Mouse (Mus musculus) testis, adult 2 months (tissue): ENCODE results near the gene Arl4c. TPM values are rescaled to one million over a fixed set of nuclear protein-coding genes. Genes with fewer than 3 reads are reported as not detected.

Experiments
- H3K27ac ChIP-seq: fragments of 200-500 bp; 2 replicates; pipeline ENCODE4 v1.5.1; 2012; ENCODE audit warnings: low read depth, low read length; ENCODE audit not compliant: control insufficient read depth, insufficient read depth
- H3K27me3 ChIP-seq: fragments of 200-500 bp; 2 replicates; pipeline ENCODE4 v1.6.1; 2012; ENCODE audit warnings: mild to moderate bottlenecking, low read length, moderate library complexity; ENCODE audit not compliant: control insufficient read depth, insufficient read depth
- H3K36me3 ChIP-seq: fragments of 200-500 bp; 2 replicates; pipeline ENCODE4 v1.6.1; 2012; ENCODE audit warnings: mild to moderate bottlenecking, low read length; ENCODE audit not compliant: control insufficient read depth, insufficient read depth
- H3K4me1 ChIP-seq: fragments of 200-500 bp; 2 replicates; pipeline ENCODE4 v1.6.1; 2012; ENCODE audit warnings: low read length; ENCODE audit not compliant: control insufficient read depth, insufficient read depth
- H3K4me3 ChIP-seq: fragments of 200-500 bp; 2 replicates; pipeline ENCODE4 v1.5.1; 2012; ENCODE audit warnings: low read depth, mild to moderate bottlenecking, low read length, moderate library complexity, mixed read lengths; ENCODE audit not compliant: control insufficient read depth
- CTCF ChIP-seq: fragments of 200-500 bp; IDR thresholded peaks from 2 replicates; pipeline ENCODE4 v1.5.1; 2012; ENCODE audit warnings: low read depth, mild to moderate bottlenecking, inconsistent platforms, low read length, moderate library complexity; ENCODE audit not compliant: control insufficient read depth, insufficient read depth, insufficient replicate concordance
- POLR2A ChIP-seq: fragments of 200-500 bp; IDR thresholded peaks from 2 replicates; pipeline ENCODE4 v1.6.1; 2012; ENCODE audit warnings: low read depth, mild to moderate bottlenecking, inconsistent platforms, low read length, moderate library complexity; ENCODE audit not compliant: control insufficient read depth
- polyA plus RNA-seq: library from polyadenylated mRNA; depleted of rRNA; stranded (reverse); fragments of >200 nt; gene quantifications from 2 replicates; pipeline ENCODE4 v1.2.3, GENCODE M21; 2012

The Arl4c gene
- polyA plus RNA-seq, 1 experiment, result 5.2 TPM

DNA sequence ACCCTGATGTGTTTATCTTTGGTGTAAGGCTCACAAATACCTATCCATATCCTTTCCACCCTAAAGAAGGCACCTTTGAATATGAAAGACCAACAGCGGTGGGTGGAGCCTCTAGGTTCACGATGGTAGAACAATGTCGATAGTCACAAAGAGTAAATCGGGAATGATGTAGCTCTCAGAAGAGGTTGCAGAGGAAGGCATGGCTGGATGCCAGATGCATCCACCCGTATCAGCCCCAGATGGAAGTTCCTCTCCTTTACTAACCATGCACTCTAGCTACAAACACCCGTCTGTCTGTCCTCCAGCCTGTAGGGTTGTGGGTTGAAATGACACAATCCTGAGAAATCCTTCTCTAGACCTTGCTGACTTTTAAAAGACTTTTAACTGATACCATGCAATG lies 10.0 kb upstream of the Arl4c start:
- H3K36me3 ChIP-seq, result no peaks in the 10 kb centered on the region
- H3K27me3 ChIP-seq, result no peaks in the 10 kb centered on the region
- H3K27ac ChIP-seq, result no peak overlapping the region
- no peak overlapping the region for H3K4me3 ChIP-seq
- TF ChIP-seq POLR2A (no peak), CTCF (no peak)
- peaks cover 2% of the 10 kb centered on the region for H3K4me1 ChIP-seq

GRCm38 (mm10) chr1:88708646-88709305 lies 6.8 kb upstream of the Arl4c start:
- TF ChIP-seq POLR2A (no peak), CTCF (no peak)
- Histone ChIP-seq H3K27me3 (no peaks in the 10 kb centered on the region), H3K4me3 (no peak overlapping the region), H3K4me1 (peaks cover 9% of the 10 kb centered on the region), H3K36me3 (no peaks in the 10 kb centered on the region), H3K27ac (no peak overlapping the region)

- Histone ChIP-seq H3K27ac (no peak overlapping the region), H3K4me1 (peaks cover 9% of the 10 kb centered on the region), H3K27me3 (no peaks in the 10 kb centered on the region), H3K36me3 (no peaks in the 10 kb centered on the region), H3K4me3 (no peak overlapping the region)
- TF ChIP-seq POLR2A, result no peak
- TF ChIP-seq CTCF, result no peak
Measured at GRCm38 (mm10) chr1:88708191-88708590, 6.2 kb upstream of the Arl4c start.

GRCm38 (mm10) chr1:88707536-88707935 lies 5.5 kb upstream of the Arl4c start:
- no peak overlapping the region for H3K27ac ChIP-seq
- H3K4me1 ChIP-seq, result peaks cover 9% of the 10 kb centered on the region
- no peaks in the 10 kb centered on the region for H3K27me3 ChIP-seq
- H3K36me3 ChIP-seq, result no peaks in the 10 kb centered on the region
- H3K4me3 ChIP-seq, result no peak overlapping the region
- TF ChIP-seq CTCF (no peak), POLR2A (no peak)

DNA sequence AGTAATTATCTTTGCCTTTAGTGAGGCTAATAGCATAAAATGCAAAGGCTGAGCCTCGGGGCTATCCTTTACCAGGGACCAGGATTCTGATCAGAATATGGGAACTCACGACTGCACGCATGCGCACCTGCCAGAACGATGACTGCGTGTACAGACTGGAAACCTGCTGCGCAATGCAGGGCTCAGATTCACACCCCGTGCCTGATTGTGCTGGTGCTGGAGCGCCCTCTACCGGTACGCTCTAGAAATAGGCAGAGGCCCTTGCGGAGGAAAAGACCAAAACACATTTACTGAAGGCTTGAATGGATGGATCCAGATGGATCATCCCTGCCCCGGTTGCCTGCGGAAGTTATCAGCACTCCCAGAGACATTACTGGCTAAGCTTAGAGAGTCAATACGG lies 3.8 kb upstream of the Arl4c start:
- Histone ChIP-seq H3K36me3 (no peaks in the 10 kb centered on the region), H3K27ac (no peak overlapping the region), H3K27me3 (no peaks in the 10 kb centered on the region), H3K4me3 (no peak overlapping the region; the same call in 1 of the 2 replicates), H3K4me1 (peaks cover 23% of the 10 kb centered on the region)
- TF ChIP-seq CTCF, result peak; percentile 99; the same call in 1 of the 2 replicates
- 0 out of 2 replicates have a peak, but pooled peaks have one; percentile 14 for TF ChIP-seq POLR2A

DNA sequence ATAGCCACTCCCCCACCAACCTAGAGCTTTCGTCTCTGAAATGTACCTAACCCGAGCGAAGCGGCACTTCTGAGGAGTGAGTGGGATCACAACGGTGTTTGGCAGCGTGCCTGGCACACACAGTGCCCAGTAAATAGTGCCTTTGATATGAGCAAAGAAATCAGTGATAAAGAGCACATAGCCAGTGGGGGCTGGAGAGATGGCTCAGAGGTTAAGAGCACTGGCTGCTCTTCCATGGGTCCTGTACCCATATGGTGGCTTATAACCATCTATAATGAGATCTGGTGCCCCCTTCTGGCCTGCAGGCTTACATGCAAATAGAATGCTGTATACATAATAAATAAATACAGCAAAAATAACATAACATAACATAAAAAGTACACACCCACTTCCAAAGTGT lies 3.0 kb upstream of the Arl4c start:
- Histone ChIP-seq H3K4me1 (peaks cover 28% of the 10 kb centered on the region), H3K27ac (no peak overlapping the region), H3K27me3 (no peaks in the 10 kb centered on the region), H3K4me3 (no peak overlapping the region), H3K36me3 (no peaks in the 10 kb centered on the region)
- TF ChIP-seq POLR2A (no peak), CTCF (no peak)

DNA sequence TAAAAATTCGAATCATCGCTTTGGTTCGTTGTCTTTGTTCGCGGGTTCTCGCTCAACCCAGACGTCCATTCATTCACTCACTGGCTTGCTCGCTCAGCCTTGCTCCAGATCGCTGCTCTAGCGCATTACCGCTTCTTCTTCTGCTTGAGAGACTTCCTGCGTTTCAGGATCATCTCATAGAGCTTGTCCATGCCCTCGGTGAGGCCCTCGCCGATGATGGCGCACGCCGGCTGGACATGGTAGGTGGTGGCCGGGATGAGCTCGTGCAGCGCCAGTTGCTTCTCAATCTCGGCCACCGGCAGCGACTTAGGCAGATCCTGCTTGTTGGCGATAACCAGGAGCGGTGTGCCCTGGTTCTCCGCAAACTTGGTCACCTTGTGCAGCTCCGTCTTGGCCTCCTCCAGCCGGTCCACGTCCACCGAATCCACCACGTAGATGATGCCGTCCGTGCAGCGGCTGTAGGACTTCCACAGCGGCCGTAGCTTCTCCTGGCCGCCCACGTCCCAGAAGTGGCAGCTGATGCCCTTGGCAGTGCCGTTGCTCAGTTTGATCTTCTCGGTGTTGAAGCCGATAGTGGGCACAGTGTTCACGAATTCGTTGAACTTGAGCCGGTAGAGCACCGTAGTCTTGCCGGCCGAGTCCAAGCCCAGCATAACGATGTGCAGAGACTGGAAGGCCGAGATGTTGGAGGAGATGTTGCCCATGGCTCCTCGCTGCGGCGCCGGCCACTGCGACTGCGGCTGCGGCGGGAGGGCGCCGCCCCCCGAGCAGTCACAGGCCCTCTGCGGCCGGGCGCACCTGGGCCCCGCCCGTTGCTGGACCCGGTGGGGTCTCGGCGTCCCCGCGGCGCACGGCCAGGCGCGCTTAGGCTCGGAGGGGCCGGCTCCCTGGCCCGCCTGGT lies 810 bp downstream of the Arl4c start:
- H3K4me3 ChIP-seq, result peak overlapping the region; percentile 82
- H3K4me1 ChIP-seq, result peaks cover 27% of the 10 kb centered on the region
- H3K27me3 ChIP-seq, result no peaks in the 10 kb centered on the region
- TF ChIP-seq CTCF (no peak), POLR2A (no peak)
- H3K36me3 ChIP-seq, result no peaks in the 10 kb centered on the region
- no peak overlapping the region for H3K27ac ChIP-seq
